Mouse (Mus musculus) left cerebral cortex, adult 9 months (tissue): ENCODE results near the gene Bax.
"Not testable (repeated sequence)": the region's sequence is repeated elsewhere in the genome, so short reads cannot be mapped to it uniquely, and the experiment has no call there.

Experiments
- DNase-seq, 2 experiments: peaks; one replicate each; pipeline ENCODE4 v3.0.0; 2022; ENCODE audit warnings: low spot score in 2 of 2

Bax gene

DNA sequence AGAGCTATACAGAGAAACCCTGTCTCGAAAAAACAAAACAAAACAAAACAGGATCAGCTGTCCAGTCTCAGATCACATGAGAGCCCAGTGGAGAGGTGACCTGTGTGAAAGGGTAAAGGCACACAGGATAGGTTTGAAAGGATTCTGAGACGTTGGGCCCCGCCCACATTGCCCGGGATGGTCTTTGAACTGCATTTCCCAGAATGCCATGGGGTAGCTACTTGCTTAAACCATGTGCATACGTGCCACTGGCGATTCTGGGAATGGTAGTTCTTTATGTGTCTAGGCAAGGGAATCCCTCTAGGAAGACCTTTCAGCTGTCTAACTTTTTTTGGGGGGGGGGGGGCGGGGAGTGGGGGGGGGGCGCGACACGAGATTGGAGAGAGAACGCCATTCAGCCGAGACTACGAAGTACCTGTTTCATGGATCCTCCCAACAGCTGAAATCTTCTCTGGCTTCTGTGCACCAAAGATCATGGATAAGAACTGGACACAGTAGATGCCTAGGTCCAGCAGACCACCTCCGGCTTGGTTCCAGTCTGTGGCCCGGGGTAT lies 14.8 kb upstream of the Bax start, which contains the start of gene Tulp2:
Gene Tulp2 (plus strand): TSS at position 504 of the 554 bp plus-strand sequence.
- DNase-seq: peak in 1 of 2 experiments; percentile 77

DNA sequence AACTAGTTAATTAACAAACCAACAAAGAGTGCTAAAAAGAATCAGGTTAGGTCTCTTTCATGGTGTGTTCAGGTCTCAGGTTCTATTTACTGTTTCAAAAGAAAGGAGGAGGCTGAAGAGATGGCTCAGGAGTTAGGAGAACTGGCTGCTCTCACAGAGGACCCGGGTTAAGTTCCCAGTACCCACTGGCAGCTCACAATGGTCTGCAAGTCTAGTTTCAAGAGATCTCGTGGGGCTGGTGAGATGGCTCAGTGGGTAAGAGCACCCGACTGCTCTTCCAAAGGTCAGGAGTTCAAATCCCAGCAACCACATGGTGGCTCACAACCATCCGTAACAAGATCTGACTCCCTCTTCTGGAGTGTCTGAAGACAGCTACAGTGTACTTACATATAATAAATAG lies 13.6 kb upstream of the Bax start:
- DNase-seq: not testable (repeated sequence)

- no peak for DNase-seq
Measured at GRCm38 (mm10) chr7:45478774-45479173, 12.1 kb upstream of the Bax start.

DNA sequence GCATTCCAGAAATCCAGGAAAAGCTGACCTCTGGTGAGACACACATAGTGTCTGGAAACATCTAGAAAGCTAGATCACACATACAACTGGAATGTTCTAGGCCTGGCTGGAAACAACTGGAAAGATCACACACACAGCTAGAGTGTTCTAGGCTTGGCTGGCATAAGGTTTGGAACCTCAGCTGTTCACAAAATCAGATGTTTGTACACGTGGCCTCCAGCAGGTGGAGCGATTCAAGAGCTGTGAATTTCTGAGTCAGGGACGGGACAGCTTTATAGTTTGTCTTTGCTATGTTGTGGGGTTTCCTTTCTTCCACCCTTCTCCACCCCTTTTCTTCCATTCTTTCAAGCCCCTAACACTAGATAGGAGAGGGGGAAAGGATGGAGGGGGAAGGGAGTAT lies 10.3 kb upstream of the Bax start:
- peak in 1 of 2 experiments; percentile 62 for DNase-seq

DNA sequence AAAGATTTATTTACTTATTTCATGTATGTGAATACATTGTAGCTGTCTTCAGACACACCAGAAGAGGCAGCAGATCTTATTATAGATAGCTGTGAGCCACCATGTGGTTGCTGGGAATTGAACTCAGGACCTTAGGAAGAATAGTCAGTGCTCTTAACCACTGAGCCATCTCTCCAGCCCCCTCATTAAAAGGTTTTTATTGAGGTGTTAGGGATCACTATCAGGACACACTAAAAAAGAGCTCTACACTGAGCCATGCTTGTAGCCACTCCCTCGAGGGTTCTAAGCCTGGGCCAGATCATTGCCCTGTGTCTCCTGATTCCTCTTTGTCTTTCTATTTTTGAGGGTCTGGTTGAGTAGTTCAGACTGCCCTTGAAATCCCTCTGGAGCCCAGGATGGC lies 9.8 kb upstream of the Bax start:
- no peak for DNase-seq

DNA sequence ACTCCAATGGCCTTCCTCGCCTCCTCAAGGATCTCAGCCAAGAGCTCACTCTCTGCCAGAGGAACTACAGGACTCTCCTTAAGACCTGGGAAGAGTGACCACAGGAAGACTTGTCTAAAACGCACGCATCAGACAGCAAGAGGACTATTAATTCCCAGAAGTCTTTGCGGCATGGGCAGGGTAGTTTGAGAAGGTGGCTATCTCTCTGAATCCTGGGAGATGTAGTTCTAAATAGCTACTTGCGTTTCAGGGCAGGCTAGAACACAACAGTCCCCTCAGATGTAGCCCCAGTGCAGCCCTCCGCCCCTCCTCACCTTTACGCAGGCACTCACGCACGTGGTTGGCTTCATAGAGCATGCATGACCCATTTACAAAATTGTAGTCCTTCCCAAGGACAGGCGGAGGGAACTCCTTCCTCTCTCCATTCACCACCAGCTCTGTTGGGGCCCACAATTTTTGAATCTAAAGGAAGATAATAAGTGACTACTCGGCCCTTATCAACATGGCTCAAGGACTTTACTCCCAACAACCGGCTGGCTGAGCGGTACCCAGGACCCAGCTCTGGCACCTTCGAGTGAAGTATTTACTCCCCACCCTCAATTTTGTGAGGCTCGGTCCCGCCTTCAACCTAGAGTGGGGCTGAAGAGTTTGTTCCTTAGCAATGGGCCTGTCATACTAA lies 8.7 kb upstream of the Bax start:
- DNase-seq: peak in 1 of 2 experiments; percentile 47

DNA sequence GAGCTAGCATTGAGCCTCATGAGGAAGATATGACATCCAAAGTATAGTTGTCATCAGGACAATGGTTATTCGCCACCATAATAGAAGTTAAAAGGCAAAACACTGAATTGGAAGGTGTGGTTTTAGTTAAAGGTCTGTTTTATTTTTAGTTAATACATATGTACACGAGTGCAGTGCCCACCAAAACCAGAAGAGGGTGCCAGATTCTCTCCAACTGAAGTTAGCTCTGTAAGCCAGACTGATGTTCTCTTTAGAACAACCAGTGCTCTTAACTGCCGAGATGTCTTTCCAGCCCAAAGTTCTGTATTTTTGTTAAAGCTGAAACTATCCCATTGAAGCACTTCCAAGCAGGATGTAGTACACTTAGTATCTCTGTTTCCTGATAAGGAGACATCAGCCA lies 4.2 kb upstream of the Bax start:
- DNase-seq: peak in 1 of 2 experiments; percentile 84

- DNase-seq: no peak
Measured at GRCm38 (mm10) chr7:45467090-45467670, 482 bp upstream of the Bax start.

DNA sequence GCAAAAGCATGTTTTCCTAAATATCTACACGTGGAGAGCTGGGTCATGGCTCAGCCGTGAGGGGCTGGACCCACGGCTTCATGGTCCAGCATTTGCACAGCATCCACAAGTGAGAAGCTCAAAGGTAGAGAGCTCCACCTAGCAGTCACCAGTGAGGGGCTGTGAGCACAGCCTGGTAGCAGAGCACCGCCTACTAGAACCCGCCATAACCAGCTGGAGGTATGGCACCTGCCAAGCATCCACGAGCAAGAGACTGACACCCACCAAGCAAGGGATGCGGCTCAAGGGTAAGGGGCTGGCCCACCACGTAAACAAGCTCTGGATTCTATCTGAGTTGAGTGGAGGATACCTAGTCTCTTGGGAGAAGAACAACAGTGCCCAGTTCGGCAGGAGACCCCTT lies 1.1 kb downstream of the Bax start:
- no peak for DNase-seq

- no peak for DNase-seq
Measured at GRCm38 (mm10) chr7:45465112-45465511, 1.6 kb downstream of the Bax start.

GRCm38 (mm10) chr7:45463987-45464778 lies 2.5 kb downstream of the Bax start:
- DNase-seq: no peak

DNA sequence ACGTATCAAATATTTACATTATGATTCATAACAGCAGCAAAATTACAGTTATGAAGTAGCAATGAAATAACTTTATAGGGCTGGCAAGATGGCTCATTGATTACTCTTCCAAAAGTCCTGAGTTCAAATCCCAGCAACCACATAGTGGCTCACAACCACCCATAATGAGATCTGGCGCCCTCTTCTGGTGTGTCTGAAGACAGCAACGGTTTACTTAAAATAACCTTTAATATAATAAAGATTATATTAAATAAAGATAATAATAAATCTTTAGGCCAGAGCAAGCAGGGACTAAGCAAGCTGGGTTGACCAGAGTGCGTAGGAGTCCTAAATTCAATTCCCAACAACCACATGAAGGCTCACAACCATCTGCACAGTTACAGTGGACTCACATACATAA lies 3.8 kb downstream of the Bax start:
- DNase-seq: not testable (repeated sequence)

GRCm38 (mm10) chr7:45462325-45462724 lies 4.4 kb downstream of the Bax start:
- no peak for DNase-seq

GRCm38 (mm10) chr7:45461781-45462180 lies 4.9 kb downstream of the Bax start:
- no peak for DNase-seq

DNA sequence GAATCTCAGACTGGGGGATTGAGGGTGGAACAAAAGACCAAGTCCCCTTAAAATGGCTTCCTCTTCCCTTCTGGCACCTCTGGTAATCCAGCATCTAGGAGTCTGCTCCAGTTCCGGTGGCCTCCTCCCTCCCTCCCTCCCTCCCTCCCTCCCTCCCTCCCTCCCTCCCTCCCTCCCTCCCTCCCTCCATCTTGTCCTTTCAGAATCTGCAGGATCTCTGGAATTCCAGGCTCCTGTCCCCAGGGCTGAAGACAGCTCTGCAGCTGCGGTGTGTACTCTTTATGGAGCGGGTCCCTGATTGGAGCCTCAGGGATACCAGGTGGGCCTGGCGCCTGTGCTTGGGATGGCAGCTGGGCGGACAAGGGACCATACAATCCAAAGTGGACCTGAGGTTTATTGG lies 5.4 kb downstream of the Bax start:
- DNase-seq: no peak

DNA sequence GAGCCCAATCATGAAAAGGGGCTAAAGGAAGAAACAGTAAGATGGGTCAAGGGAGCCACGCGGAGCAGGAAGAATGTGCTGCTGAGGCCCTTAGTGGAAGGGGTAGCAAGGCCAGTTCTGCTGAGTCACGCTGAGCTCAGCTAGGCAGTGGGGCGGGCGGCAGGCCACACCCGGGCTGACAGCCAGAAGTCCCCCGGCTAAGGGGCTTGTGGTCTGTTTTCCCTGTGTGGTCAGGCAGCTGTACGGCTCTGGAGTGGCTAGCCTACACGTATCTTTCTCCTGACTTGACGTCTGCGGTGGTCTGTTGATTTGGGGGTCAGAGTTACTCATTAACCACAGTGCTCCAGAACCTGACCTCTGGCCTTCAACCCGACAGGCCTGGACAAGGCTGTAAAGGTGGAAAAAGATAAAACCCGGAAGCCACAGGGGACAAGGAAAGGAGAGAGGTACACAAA lies 5.8 kb downstream of the Bax start:
- peak in 1 of 2 experiments; percentile 49 for DNase-seq

DNA sequence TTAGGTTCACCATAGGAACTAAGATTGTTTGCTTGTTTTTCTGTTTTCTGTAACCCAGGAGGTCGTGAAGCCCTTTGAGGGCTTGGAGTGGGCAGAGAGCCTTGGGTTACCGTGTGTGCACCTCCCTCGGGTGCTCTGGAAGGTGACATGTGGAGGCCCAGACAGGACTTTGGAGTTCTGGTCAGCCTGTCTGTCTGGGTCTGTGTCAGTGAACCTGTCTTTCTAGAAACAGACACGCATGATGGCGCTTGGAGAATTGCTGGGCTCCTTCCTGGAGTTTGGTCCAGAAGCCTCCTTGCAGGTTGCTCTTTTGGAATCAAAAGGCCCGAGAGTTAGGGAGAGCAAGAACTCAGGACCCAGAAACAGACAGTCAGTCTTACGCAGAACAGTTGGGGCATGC lies 6.3 kb downstream of the Bax start:
- DNase-seq: no peak

DNA sequence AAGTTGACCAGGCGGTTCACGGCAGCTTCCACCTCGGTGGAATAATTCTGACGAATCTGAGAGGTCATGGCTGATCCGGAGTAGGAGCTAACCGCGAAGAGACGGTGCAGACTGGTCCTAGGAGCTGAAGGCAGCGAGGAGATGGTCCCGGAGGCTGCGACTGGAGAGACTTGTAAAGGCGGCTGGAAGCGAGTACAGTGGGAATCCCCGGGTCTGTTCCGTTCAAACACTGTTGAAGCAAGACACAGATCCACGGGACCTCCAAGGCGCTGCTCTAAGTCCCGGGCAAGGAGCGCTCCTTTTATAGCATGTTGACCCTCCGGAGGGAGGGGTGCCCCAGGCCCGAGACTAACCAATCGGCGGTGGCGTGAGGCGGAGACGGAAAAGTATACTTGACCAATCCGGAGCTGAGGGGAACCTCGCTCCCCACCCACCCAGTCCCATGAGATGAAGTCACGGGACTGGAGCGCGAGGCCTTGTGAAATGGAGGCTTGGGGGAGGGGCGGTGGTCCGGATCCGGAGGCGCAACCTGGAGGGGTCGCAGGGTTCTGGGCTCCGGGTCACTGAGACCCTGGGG lies 7.0 kb downstream of the Bax start, which contains the start of gene Ftl1:
Gene Ftl1 (minus strand): TSS at position 321 of the 577 bp plus-strand sequence.
- DNase-seq: peak; percentile 95 to 98

DNA sequence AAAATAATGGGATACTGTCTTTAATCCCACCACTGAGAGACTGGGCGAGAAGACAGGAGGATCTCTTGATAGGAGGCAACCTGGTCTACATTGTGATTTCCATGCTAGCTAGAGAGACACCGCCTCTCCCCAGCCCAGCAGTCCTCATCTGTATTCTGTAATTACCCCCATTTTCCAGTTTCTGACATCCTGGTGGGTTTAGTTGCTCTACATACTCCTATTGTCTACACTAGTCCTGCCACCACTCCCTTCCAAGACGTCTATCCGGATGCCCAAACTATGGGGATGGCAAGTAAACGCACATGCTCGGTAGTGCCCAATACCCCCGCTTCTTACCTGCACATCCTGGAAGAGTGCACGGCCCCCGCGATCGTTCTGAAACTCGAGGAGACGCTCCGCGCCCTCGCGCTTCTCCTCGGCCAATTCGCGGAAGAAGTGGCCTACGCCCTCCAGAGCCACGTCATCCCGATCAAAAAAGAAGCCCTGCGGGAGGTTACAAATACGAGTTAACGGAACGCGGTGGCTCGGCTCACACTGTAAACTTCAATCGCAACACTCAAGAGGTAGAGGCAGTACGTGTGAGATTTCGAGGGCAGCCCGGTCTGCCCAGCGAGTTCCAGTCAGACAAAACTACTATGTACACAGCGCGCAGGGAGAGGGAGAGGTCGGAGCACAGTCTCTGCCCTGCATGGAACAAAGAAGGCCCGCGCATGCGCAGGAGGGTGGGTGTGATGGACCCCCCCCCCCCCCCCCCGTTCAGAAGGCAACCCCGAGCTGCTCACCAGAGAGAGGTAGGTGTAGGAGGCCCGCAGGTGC lies 7.7 kb downstream of the Bax start:
- peak in 1 of 2 experiments; percentile 68 for DNase-seq

DNA sequence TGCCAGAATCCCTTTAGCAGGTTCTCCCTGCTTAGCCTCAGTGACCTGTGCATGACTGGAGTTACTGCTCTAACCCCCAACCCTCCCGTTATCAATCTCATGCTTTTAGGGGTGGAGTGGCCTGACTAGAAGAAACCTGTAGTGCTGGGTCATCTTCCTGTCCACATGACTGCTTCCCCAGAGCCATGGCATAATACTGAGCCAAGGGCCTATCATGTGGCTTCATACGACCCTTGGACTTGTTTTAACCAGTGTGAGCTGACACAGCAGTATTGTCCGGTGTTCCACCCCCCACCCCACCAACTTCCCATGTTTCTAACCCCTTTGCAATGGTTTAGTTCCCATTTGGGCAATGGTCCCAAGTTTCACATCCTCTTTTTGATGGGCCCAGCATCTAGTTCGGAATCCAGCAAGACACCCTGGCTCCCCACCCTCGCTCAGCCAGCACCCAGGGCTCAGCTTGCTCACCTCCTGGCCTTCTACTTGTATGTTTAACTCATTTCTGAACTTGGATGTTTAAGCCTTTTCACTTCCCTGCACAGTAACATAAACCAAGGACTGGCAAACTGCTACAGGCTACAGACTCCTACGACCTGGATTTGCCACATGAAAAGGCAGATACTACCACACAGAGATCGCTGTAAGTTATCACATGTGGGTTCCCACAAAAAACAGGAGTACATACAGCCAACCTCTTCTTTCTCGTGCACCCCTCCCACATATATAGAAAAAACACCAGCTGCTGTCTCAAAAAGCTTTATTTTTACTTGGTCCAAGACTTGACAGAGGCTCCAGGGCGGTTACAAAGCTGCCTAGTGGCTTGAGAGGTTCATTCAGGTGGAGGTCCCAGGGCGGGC lies 9.3 kb downstream of the Bax start:
- no peak for DNase-seq
